Mouse (Mus musculus) midbrain, embryonic 12.5 days (tissue): ENCODE measurements around the gene Zmiz1. TPM values are rescaled to one million over a fixed set of nuclear protein-coding genes. Genes with fewer than 3 reads are reported as not detected.

Experiments
- ATAC-seq: fragments of 200-750 bp; cut with Nextera tagmentation; 2 replicates; pipeline ENCODE4 v1.8.0; 2017; ENCODE audit warnings: low read depth, moderate TSS enrichment, moderate library complexity; ENCODE audit not compliant: low FRiP score
- H3K27ac ChIP-seq: fragments of 300-500 bp; sonication (generic); replicated peaks from 2 replicates; pipeline ENCODE4 v1.5.1; 2016; ENCODE audit warnings: mild to moderate bottlenecking
- H3K27me3 ChIP-seq: fragments of 300-500 bp; sonication (generic); 2 replicates; pipeline ENCODE4 v1.6.1; 2016; ENCODE audit warnings: mild to moderate bottlenecking
- H3K36me3 ChIP-seq: fragments of 300-500 bp; sonication (generic); 2 replicates; pipeline ENCODE4 v1.6.1; 2016
- H3K4me1 ChIP-seq: fragments of 300-500 bp; sonication (generic); 2 replicates; pipeline ENCODE4 v1.6.1; 2016
- H3K4me2 ChIP-seq: fragments of 300-500 bp; sonication (generic); replicated peaks from 2 replicates; pipeline ENCODE4 v1.6.1; 2016; ENCODE audit warnings: mild to moderate bottlenecking, moderate library complexity
- H3K4me3 ChIP-seq: fragments of 300-500 bp; sonication (generic); 2 replicates; pipeline ENCODE4 v1.5.1; 2016; ENCODE audit warnings: mild to moderate bottlenecking
- H3K9ac ChIP-seq: fragments of 300-500 bp; sonication (generic); replicated peaks from 2 replicates; pipeline ENCODE4 v1.6.1; 2016; ENCODE audit warnings: mild to moderate bottlenecking, moderate library complexity
- H3K9me3 ChIP-seq: fragments of 300-500 bp; sonication (generic); 2 replicates; pipeline ENCODE4 v1.6.1; 2016; ENCODE audit warnings: mild to moderate bottlenecking
- WGBS: fragments of 180-500 bp; shearing (Covaris S2); methylation state at CpG from one replicate; pipeline ENCODE4 v1.1.7; 2016; 5-methylcytosine and 5-hydroxymethylcytosine counted together
- polyA plus RNA-seq: library from polyadenylated mRNA; unstranded; fragments of >200 nt; fragmentation: Nextera tagmentation; extraction: Ambion mirVana; gene quantifications from 2 replicates; pipeline ENCODE4 v1.2.1, GENCODE M21; 2016

The Zmiz1 gene
- polyA plus RNA-seq, 1 experiment from 2014 or later = 79.4 TPM

GRCm38 (mm10) chr14:25523230-25524110, 64.5 kb downstream of the Zmiz1 start:
- no peak for ATAC-seq

GRCm38 (mm10) chr14:25524111-25524495, 65.1 kb downstream of the Zmiz1 start:
- Histone ChIP-seq H3K9ac (no peak overlapping the region), H3K4me2 (no peak overlapping the region), H3K9me3 (no peaks in the 10 kb centered on the region), H3K4me3 (no peak overlapping the region), H3K27me3 (no peaks in the 10 kb centered on the region), H3K36me3 (peaks cover 26% of the 10 kb centered on the region), H3K27ac (0 out of 2 replicates have a peak overlapping the region, but pooled peaks have one; percentile 39), H3K4me1 (peaks cover 62% of the 10 kb centered on the region)
- 81% methylated on average over 9 of the region's 9 CpGs for WGBS
- no peak for ATAC-seq

More at GRCm38 (mm10) chr14:25523230-25524110, 64.5 kb downstream of the Zmiz1 start:
- WGBS = 81% methylated on average over 11 of the region's 11 CpGs
- no peak overlapping the region for H3K4me3 ChIP-seq
- peaks cover 30% of the 10 kb centered on the region for H3K36me3 ChIP-seq
- peaks cover 67% of the 10 kb centered on the region for H3K4me1 ChIP-seq
- no peak overlapping the region for H3K4me2 ChIP-seq
- H3K27me3 ChIP-seq = no peaks in the 10 kb centered on the region
- H3K9me3 ChIP-seq = no peaks in the 10 kb centered on the region
- H3K27ac ChIP-seq = peak overlapping the region; percentile 39
- no peak overlapping the region for H3K9ac ChIP-seq

GRCm38 (mm10) chr14:25524884-25525283, 65.9 kb downstream of the Zmiz1 start:
- Histone ChIP-seq H3K27ac (peak overlapping the region; percentile 20; the same call in 1 of the 2 replicates), H3K9me3 (no peaks in the 10 kb centered on the region), H3K9ac (no peak overlapping the region), H3K4me3 (no peak overlapping the region), H3K4me2 (no peak overlapping the region), H3K27me3 (no peaks in the 10 kb centered on the region), H3K36me3 (peaks cover 26% of the 10 kb centered on the region), H3K4me1 (peaks cover 55% of the 10 kb centered on the region)
- ATAC-seq = no peak
- WGBS = 94% methylated on average over 4 of the region's 4 CpGs

- Histone ChIP-seq H3K27me3 (no peaks in the 10 kb centered on the region), H3K4me2 (no peak overlapping the region), H3K4me1 (peaks cover 53% of the 10 kb centered on the region), H3K9ac (no peak overlapping the region), H3K36me3 (peaks cover 31% of the 10 kb centered on the region), H3K4me3 (no peak overlapping the region), H3K9me3 (no peaks in the 10 kb centered on the region), H3K27ac (0 out of 2 replicates have a peak overlapping the region, but pooled peaks have one; percentile 20)
- WGBS = 78% methylated on average over 8 of the region's 8 CpGs
- ATAC-seq = no peak
Observed at GRCm38 (mm10) chr14:25525729-25526128, 66.7 kb downstream of the Zmiz1 start.

GRCm38 (mm10) chr14:25526872-25527271, 67.9 kb downstream of the Zmiz1 start:
- no peaks in the 10 kb centered on the region for H3K9me3 ChIP-seq
- ATAC-seq = no peak
- H3K9ac ChIP-seq = no peak overlapping the region
- no peak overlapping the region for H3K27ac ChIP-seq
- no peak overlapping the region for H3K4me3 ChIP-seq
- peaks cover 44% of the 10 kb centered on the region for H3K4me1 ChIP-seq
- WGBS = 93% methylated on average over 8 of the region's 8 CpGs
- H3K36me3 ChIP-seq = peaks cover 31% of the 10 kb centered on the region
- H3K27me3 ChIP-seq = no peaks in the 10 kb centered on the region
- H3K4me2 ChIP-seq = no peak overlapping the region

- Histone ChIP-seq H3K36me3 (peaks cover 31% of the 10 kb centered on the region), H3K4me2 (no peak overlapping the region), H3K4me1 (peaks cover 40% of the 10 kb centered on the region), H3K9me3 (no peaks in the 10 kb centered on the region), H3K9ac (no peak overlapping the region), H3K27me3 (no peaks in the 10 kb centered on the region), H3K27ac (no peak overlapping the region), H3K4me3 (no peak overlapping the region)
- 80% methylated on average over 2 of the region's 2 CpGs for WGBS
- ATAC-seq = no peak
Observed at GRCm38 (mm10) chr14:25527321-25527720, 68.3 kb downstream of the Zmiz1 start.

GRCm38 (mm10) chr14:25530342-25530741, 71.4 kb downstream of the Zmiz1 start:
- Histone ChIP-seq H3K9ac (no peak overlapping the region), H3K4me2 (no peak overlapping the region), H3K9me3 (no peaks in the 10 kb centered on the region), H3K4me1 (peaks cover 13% of the 10 kb centered on the region; the same call in 1 of the 2 replicates), H3K27me3 (no peaks in the 10 kb centered on the region), H3K36me3 (peaks cover 35% of the 10 kb centered on the region), H3K27ac (peak overlapping the region; percentile 46; the same call in 1 of the 2 replicates), H3K4me3 (no peak overlapping the region)
- ATAC-seq = no peak
- WGBS = 91% methylated on average over 4 of the region's 4 CpGs

GRCm38 (mm10) chr14:25530815-25531214, 71.8 kb downstream of the Zmiz1 start:
- 72% methylated on average over 5 of the region's 5 CpGs for WGBS
- Histone ChIP-seq H3K4me2 (no peak overlapping the region), H3K9ac (no peak overlapping the region), H3K9me3 (no peaks in the 10 kb centered on the region), H3K27me3 (no peaks in the 10 kb centered on the region), H3K4me1 (peaks cover 9% of the 10 kb centered on the region; the same call in 1 of the 2 replicates), H3K36me3 (peaks cover 35% of the 10 kb centered on the region), H3K27ac (peak overlapping the region; percentile 46; the same call in 1 of the 2 replicates), H3K4me3 (no peak overlapping the region)
- ATAC-seq = no peak

- Histone ChIP-seq H3K27ac (no peak overlapping the region), H3K27me3 (no peaks in the 10 kb centered on the region), H3K36me3 (peaks cover 47% of the 10 kb centered on the region), H3K4me2 (no peak overlapping the region), H3K9me3 (no peaks in the 10 kb centered on the region), H3K9ac (no peak overlapping the region), H3K4me1 (peaks cover 9% of the 10 kb centered on the region; the same call in 1 of the 2 replicates), H3K4me3 (no peak overlapping the region)
- no peak for ATAC-seq
- WGBS = 79% methylated on average over 3 of the region's 3 CpGs
Observed at GRCm38 (mm10) chr14:25533010-25533409, 74.0 kb downstream of the Zmiz1 start.

GRCm38 (mm10) chr14:25533631-25534395, 74.8 kb downstream of the Zmiz1 start:
- ATAC-seq = no peak
- Histone ChIP-seq H3K9ac (no peak overlapping the region), H3K36me3 (peaks cover 48% of the 10 kb centered on the region), H3K9me3 (no peaks in the 10 kb centered on the region), H3K4me3 (no peak overlapping the region), H3K4me2 (no peak overlapping the region), H3K4me1 (peaks cover 9% of the 10 kb centered on the region; the same call in 1 of the 2 replicates), H3K27ac (no peak overlapping the region), H3K27me3 (no peaks in the 10 kb centered on the region)
- WGBS = 92% methylated on average over 9 of the region's 9 CpGs

- H3K9ac ChIP-seq = no peak overlapping the region
- no peak for ATAC-seq
- H3K36me3 ChIP-seq = peaks cover 54% of the 10 kb centered on the region
- peaks cover 9% of the 10 kb centered on the region; the same call in 1 of the 2 replicates for H3K4me1 ChIP-seq
- no peak overlapping the region for H3K4me2 ChIP-seq
- H3K9me3 ChIP-seq = no peaks in the 10 kb centered on the region
- no peaks in the 10 kb centered on the region for H3K27me3 ChIP-seq
- H3K4me3 ChIP-seq = no peak overlapping the region
- H3K27ac ChIP-seq = no peak overlapping the region
Observed at GRCm38 (mm10) chr14:25534396-25534769, 75.4 kb downstream of the Zmiz1 start.
